Comparison of ENCODE assay signal across 11 mouse cellular contexts in the genomic region with DNA sequence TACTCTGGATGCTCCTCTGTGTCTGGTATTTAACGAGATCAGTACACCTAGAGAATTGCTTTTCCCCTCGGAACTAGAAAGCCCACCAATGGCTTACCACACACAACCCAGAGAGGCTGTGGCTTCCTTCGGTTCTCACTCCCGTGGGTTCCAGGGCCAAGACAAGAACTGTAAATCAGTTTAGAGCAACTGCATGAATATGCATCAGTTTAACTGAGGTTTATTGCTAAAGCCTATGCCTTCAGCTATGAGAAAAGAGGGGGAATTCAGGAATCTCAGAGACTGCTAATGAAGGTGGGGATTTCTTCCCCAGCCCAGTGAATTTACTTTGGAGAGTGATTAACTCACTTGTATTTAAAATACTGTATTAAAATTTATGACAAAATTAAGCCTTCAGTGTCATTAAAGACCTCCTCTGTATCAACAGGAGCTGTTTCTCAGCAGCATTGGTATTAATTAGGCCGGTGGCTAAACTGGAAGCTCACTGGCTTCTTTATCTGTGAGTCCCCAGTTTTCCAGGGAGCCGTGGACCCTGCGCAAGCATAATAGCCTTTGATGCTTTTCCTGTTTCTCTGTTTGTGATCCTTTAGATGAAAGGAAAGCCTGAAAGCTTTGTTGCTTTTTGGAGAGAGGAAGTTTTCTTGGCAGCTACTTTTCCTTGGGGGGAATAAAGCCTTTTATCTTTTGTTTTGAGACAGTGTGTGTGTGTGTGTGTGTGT. TPM values are rescaled to one million over a fixed set of nuclear protein-coding genes. Genes with fewer than 3 reads are reported as not detected.
DNase-seq lines count a peak whose midpoint lies in the region; ATAC-seq and TF ChIP-seq lines count a peak whose summit lies in the region.
"Had no signal": no experiment of that assay in that cellular context is flagged by ENCODE, and none has a peak within 500 bp of the region (broad histone marks: within the 10 kb centered on the region; RNA-seq: fewer than 3 reads in every experiment).

No protein-coding gene starts in this region.

- no peak overlapping the region for H3K4me3 ChIP-seq in lung, embryonic 14.5 days (ENCODE audit: low read depth, low read length)
- no peak overlapping the region for H3K4me3 ChIP-seq in hindbrain, embryonic 10.5 days
- H3K4me3 ChIP-seq in neural tube, embryonic 12.5 days: no peak overlapping the region

- no peak overlapping the region for H3K4me2 ChIP-seq in lung, embryonic 14.5 days
- peak overlapping the region; percentile 22 for H3K4me2 ChIP-seq in neural tube, embryonic 12.5 days (replicated peaks)

- H3K27me3 ChIP-seq in lung, embryonic 14.5 days (ENCODE audit: insufficient read depth, low read length): no peaks in the 10 kb centered on the region
- H3K27me3 ChIP-seq in hindbrain, embryonic 10.5 days (ENCODE audit: insufficient read depth, poor library complexity, severe bottlenecking): no peaks in the 10 kb centered on the region
- no peaks in the 10 kb centered on the region for H3K27me3 ChIP-seq in neural tube, embryonic 12.5 days (replicated peaks)
- H3K27me3 ChIP-seq: Patski had no signal

- WGBS in lung, embryonic 14.5 days: 44% methylated on average over 7 of the region's 7 CpGs
- 27% methylated on average over 7 of the region's 7 CpGs for WGBS in hindbrain, embryonic 10.5 days
- 9% methylated on average over 7 of the region's 7 CpGs for WGBS in neural tube, embryonic 12.5 days

- no peaks in the 10 kb centered on the region for H3K36me3 ChIP-seq in lung, embryonic 14.5 days (ENCODE audit: insufficient read depth)
- H3K36me3 ChIP-seq in hindbrain, embryonic 10.5 days: peaks cover 12% of the 10 kb centered on the region
- peaks cover 14% of the 10 kb centered on the region for H3K36me3 ChIP-seq in neural tube, embryonic 12.5 days

- peak overlapping the region; percentile 38; the same call in 1 of the 2 replicates for H3K27ac ChIP-seq in lung, embryonic 14.5 days (ENCODE audit: low read depth)
- peak overlapping the region; percentile 82 for H3K27ac ChIP-seq in hindbrain, embryonic 10.5 days
- H3K27ac ChIP-seq in neural tube, embryonic 12.5 days: peak overlapping the region; percentile 43

- no peak overlapping the region for H3K9ac ChIP-seq in lung, embryonic 14.5 days
- no peak overlapping the region for H3K9ac ChIP-seq in neural tube, embryonic 12.5 days

- peaks cover 3% of the 10 kb centered on the region; the same call in 1 of the 2 replicates for H3K4me1 ChIP-seq in lung, embryonic 14.5 days (ENCODE audit: insufficient read depth)
- H3K4me1 ChIP-seq in hindbrain, embryonic 10.5 days (replicated peaks): peaks cover 19% of the 10 kb centered on the region
- peaks cover 18% of the 10 kb centered on the region for H3K4me1 ChIP-seq in neural tube, embryonic 12.5 days

- ATAC-seq in frontal cortex, adult (ENCODE audit: low TSS enrichment): peak; percentile 62
- ATAC-seq in lung, embryonic 14.5 days (ENCODE audit: insufficient read depth): peak; percentile 17; the same call in 1 of the 2 replicates
- peak; percentile 69 for ATAC-seq in neural tube, embryonic 12.5 days (ENCODE audit: low FRiP score, low read depth)
- ATAC-seq: Patski had no signal

- no peak for DNase-seq in frontal cortex, postnatal 25 days (ENCODE audit: low spot score in 2 of 2)
- DNase-seq in lung, embryonic 14.5 days: peak; percentile 72
- no peak for DNase-seq in lung, adult 18-20 months
- DNase-seq in hindbrain, embryonic 10.5 days (ENCODE audit: low spot score): no peak
- DNase-seq in urinary bladder, adult 2 months (ENCODE audit: low spot score): no peak
- no peak for DNase-seq in gastrocnemius, postnatal 25 days
- DNase-seq: spleen, adult 18-20 months had no signal

- no peaks in the 10 kb centered on the region for H3K9me3 ChIP-seq in lung, embryonic 14.5 days (ENCODE audit: low read depth, low read length)
- H3K9me3 ChIP-seq in hindbrain, embryonic 10.5 days: no peaks in the 10 kb centered on the region
- no peaks in the 10 kb centered on the region for H3K9me3 ChIP-seq in neural tube, embryonic 12.5 days

- TF ChIP-seq CTCF in lung, embryonic 14.5 days (IDR thresholded peaks at IDR 0.05; ENCODE audit: low read depth): no peak

RNA-seq across cellular contexts. Expression of a gene that starts 44.4 kb away (rescaled TPM):
- 9.1 and 9.7 TPM in 2 replicates for polyA plus RNA-seq in lung, embryonic 14.5 days (2014; fragmentation: Nextera tagmentation; extraction: Ambion mirVana)
- 9.6 and 13.7 TPM in 2 replicates for polyA plus RNA-seq in hindbrain, embryonic 10.5 days (2016; fragmentation: Nextera tagmentation; extraction: Ambion mirVana)
- polyA plus RNA-seq in neural tube, embryonic 12.5 days (2016; fragmentation: Nextera tagmentation; extraction: Ambion mirVana): 17.2 and 18.5 TPM in 2 replicates
- 11.5 and 23.5 TPM in 2 replicates for polyA plus RNA-seq in urinary bladder, adult 2 months (2012; rRNA removed)
- total RNA-seq in gastrocnemius, postnatal 25 days (2021): 1 to 10 TPM; 5.4 to 5.7 TPM
- total RNA-seq: megakaryocyte-erythroid progenitor cell, adult 5-6 weeks had no signal

Comparison
In these comparisons a context has a peak if more than half of its experiments do, and no peak if none do; other contexts are left out.
1. ATAC-seq: peak in every context shown above with its lines; median percentile 69 in neural tube, embryonic 12.5 days; 62 in frontal cortex, adult; 17 in lung, embryonic 14.5 days.